Mouse (Mus musculus): ENCODE results near the gene Olfr635.
A peak's percentile ranks its signal among the peaks of the same experiment; 100 is the strongest.
"Not testable (repeated sequence)": the region's sequence is repeated elsewhere in the genome, so short reads cannot be mapped to it uniquely, and the experiment has no call there.

Olfr635 gene

DNA sequence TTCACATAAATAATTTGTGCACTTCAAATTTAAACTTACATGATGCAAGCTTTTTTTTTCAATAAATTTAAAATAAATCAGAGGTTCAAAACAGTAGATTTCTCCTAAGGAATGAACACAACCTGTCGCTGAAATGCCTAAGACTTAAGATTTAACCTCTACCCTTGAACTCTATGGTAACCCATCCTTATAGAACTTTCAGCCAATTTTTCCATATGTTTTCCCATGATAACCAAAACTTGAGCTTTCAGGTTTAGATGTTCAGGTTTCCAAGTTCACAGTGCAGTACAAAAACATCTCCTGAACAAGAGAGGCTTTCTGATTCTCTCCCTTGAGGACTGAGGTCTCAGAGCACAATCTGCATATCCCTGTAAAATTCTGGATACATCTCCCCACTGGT is at the start of gene Olfr635:
Gene Olfr635, plus strand, starts transcription at position 301 of the 400 bp plus-strand sequence.
- DNase-seq (ENCODE audit: low read depth, low spot score): no peak

DNA sequence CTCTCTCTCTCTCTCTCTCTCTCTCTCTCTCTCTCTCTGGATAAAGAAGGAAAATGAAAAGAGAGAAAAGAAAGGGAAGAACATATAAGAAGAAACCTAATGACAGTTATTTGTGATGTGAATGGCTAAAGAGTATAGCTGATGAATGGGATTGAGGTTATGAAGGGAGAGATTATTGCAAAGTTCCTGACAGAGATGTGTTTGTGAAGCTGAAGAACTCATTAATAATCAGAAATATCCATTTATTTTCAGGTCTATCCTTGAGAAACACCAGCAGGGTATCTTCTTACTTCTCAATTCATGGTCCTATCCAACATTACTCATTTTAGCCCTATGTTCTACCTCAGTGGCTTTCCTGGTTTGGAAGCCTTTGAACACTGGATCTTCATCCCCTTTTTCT is 42.4 kb upstream of the Olfr635 start, which contains the start of gene Olfr631:
Gene Olfr631, plus strand, starts transcription at position 301 of the 400 bp plus-strand sequence.
- DNase-seq (ENCODE audit: low read depth, low spot score): no peak

DNA sequence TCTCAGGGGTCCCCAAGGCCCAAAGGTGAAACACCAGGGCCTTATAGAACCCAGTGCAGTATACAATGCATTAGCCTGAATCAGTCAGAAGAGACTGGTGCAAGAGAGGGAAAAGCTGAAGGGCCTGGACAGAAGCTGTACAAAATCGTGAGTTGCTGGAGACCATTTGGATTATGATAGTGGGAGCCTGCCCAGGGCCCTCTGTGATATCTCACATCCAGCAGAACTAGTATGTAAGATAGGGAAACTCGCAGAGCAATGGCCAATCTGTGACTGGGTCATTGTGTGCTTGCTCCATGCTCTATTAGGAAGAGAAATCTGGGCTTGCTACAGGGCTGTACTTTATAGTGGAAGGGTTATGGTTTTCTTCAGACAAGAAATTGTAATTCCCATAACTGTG is 36.7 kb upstream of the Olfr635 start, which contains the start of gene Olfr632:
Gene Olfr632, plus strand, starts transcription at position 84 of the 400 bp plus-strand sequence.
- no peak for DNase-seq (ENCODE audit: low read depth, low spot score)

DNA sequence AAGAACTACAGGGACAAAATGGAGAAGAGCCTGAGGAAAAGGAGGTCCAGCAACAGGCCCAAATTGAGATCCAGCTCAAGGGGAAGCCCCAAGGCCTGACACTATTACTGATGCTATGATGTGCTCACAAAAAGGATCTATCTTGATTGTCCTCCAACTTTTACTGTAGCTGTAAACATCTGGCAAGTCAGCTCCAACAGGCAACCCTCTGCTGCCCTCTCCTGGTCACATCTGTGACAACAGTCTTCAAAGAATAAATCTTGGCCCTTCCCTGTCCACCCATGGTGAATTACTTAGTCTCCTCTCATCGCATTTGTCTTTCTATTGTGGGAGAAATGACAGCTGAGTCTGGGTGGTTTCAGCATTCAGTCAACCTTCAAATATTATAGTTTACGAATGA is 28.2 kb upstream of the Olfr635 start:
- peak; percentile 63 for DNase-seq (ENCODE audit: low read depth, low spot score)

DNA sequence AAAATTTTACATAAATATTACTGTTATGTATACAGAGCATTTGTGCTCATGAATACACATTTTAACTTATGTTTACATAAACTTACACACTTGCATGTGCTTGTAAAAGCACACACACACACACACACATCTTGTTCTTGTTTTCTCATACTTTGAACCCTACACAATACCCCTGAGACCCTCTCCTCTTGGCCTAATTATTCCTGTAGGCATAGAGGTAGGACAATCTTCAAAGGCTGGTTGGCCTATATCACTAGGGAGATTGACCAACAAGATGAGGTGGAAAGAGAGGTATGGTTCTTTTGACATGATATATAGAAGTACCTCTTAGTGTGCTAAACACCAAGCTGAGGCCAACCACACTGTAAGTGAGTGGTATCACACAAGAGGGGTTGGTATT is 26.8 kb upstream of the Olfr635 start, which contains the start of gene Olfr633:
Gene Olfr633, plus strand, starts transcription at position 301 of the 400 bp plus-strand sequence.
- DNase-seq (ENCODE audit: low read depth, low spot score): no peak

DNA sequence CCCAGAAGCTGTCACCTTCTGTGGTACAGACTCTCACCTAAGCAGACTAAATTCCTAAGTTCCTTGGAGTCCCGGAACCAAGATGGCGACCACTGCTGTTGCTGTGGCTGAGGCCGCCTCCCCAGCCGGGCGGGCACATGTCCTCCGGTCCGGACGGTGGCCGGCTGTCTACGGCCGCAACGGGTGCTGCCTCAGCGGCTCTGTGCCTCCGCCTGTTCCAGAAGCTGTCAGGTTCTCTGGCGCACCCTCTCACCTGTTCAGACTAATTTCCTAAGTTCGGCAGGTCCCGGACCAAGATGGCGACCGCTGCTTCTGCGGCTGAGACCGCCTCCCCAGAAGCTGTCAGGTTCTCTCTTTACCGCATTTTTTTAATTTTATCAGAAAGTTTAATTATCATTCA is 4.1 kb upstream of the Olfr635 start:
- DNase-seq (ENCODE audit: low read depth, low spot score): not testable (repeated sequence)

DNA sequence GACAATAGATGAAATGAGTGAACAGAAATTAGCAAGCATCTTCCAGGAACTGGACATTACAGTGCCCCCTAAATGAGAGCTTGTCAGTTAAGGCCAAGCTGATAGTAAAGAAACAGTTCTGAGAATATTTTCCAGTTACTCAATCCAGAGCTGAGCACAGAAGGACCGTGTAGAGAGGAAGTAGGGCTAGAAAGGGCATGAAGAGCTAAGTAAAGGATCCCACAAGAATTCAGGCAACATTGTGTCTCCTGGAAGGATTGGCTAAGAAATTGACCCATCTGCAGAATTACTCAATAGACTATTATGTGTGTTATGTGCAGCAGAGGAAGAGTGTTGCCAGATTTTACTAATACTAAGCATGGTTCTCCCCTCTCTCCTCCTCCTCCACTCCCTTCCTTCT is 830 bp downstream of the Olfr635 start:
- no peak for DNase-seq (ENCODE audit: low read depth, low spot score)

DNA sequence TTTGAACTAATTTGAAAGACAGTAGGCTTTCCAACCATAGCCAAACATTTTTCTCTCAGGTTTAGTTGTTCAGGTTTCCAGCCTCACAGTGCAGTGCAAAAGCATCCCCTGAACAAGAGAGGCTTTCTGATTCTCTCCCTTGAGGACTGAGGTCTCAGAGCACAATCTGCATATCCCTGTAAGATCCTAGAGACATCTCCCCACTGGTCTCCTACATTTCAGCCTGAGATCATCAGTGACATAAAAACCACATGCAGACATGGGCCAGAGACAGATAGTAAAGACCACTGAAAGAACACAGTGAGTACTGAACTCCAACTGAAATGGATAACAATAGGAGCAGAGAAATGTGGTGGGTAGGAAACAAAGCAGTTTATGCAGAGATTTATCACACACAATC is 27.5 kb downstream of the Olfr635 start, which contains the start of gene Olfr638:
Gene Olfr638, plus strand, starts transcription at position 301 of the 400 bp plus-strand sequence.
- no peak for DNase-seq (ENCODE audit: low read depth, low spot score)

DNA sequence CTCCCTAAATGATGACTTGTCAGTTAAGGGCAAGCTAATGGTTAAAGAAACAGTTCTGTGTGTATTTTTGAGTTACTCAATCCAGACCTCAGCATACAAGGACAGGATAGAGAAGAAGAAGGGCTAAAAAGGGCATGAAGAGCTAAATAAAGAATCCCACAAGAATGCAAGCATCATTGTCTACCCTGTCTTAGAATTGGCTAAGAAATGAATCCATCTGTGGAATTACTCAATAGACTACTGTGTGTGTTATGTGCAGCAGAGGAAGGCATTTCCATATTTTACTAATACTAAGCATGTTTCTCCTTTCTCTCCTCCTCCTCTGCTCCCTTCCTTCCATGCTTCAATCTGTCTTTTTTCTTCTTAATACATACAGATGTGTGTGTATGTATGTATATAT is 28.2 kb downstream of the Olfr635 start:
- no peak for DNase-seq (ENCODE audit: low read depth, low spot score)

DNA sequence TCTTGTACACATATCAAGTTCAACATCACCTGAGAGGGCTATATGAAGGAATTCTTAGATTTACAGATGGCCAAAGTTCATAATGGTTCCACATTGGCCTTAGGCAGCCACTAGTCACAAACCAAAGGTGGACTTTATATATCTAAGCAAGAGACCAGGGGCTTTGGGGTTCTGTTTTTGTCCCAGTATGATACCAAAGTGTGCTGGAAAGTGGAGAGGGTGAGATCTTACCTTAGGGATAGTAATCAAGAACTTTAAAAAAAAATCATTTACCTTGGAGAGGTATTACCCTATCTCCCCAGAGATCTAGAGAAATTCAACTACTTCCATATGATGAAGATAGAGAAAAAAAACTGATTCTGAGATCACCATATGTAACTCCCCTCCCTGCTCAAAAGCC is 46.3 kb downstream of the Olfr635 start, which contains the start of gene Olfr639:
Gene Olfr639, minus strand, starts transcription at position 101 of the 400 bp plus-strand sequence.
- no peak for DNase-seq (ENCODE audit: low read depth, low spot score)

DNA sequence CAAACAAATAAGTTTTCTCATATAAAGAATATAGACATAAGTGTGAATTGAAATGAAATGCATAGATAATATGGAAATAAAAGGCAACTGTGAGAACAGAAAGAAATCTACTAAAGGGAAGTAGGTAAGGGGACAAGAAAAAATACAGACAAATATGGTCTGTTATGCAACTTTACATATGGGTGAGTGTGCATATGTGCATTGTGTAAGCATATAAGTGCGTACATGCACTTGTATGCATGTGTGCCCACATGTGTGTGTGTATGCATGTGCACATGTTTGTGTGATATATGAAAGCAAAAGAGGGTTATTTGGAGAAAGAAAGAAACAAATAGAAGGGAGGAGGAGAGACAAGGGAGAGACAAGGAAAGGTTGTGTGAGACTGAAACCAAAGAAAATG is 48.0 kb downstream of the Olfr635 start:
- DNase-seq (ENCODE audit: low read depth, low spot score): no peak

DNA sequence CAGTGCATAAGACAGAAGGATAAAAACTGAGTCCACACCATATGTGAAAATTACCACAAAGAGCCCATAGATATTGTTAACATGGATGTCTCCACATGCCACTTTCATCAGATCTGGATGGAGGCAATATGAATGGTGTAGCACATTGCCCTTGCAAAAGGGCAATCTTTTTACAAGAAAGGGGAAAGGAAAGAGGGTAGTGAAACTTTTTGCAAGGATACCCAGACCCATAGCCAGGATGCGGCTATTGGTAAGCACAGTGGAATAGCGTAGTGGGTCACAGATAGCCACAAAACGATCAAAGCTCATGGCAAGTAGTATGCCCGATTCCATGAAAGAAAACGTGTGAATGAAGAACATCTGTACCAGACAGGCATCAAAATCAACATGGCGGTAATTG is 50.7 kb downstream of the Olfr635 start:
- no peak for DNase-seq (ENCODE audit: low read depth, low spot score)

DNA sequence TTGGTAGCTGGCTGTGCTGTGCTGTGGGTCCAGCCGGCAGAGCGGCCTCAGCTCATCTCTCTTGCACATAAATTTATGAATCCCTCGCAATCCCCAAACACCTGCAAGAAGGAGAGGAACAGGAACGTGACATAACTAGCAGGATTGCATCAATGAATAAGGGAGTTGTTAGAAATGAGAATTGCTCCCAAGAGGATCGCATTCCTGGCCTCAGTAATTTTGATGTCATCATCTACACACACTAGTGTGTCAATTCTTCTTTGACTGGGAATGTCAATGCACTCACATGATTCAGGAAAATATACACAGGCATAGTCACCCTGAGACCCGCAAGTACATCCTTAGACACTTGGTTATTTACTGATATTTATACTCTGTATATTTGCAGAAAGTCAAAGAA is 54.5 kb downstream of the Olfr635 start, which contains the start of gene Olfr640:
Gene Olfr640, minus strand, starts transcription at position 101 of the 400 bp plus-strand sequence.
- no peak for DNase-seq (ENCODE audit: low read depth, low spot score)

DNA sequence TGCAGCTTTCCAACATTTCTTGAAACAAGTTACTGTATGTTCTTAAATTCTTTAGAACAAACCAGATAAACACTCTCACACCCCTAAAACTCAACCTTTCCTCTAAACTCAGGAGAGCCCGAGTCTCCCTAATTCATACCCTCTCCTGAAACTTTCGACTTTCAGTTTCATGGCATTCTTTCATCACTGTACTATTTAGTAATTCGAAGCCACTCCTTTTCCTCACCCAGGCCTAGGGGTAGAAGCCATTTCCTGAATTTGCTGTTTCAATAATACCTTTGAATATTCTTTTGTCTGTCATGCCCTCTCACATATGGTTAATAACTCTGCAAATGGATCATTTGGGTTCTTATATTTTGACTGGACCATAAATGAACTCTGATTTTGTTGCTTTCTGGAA is 56.0 kb downstream of the Olfr635 start:
- DNase-seq (ENCODE audit: low read depth, low spot score): no peak

DNA sequence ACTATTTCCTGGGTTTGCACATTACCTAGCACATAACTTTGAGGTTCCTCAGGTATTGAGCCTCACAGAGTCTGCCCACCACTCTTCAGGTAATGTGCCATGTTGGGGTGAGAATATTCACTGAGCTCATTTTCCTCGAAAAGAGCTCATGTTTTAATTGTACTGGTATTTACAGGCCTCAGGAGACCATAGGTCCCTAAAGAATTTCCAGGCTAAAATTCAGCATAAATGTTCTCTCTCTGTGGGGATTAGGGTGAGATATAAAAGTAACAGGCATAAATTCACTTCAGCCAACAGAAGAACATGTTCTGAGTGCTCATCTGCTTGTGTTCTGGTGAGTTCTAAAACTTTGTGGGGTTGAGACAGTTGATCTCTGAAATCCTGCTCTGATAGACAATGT is 64.2 kb downstream of the Olfr635 start, which contains the start of gene Olfr641:
Gene Olfr641, plus strand, starts transcription at position 301 of the 400 bp plus-strand sequence.
- DNase-seq (ENCODE audit: low read depth, low spot score): no peak

Measured in ES-CJ7 (cell line).